Mouse (Mus musculus) urinary bladder, adult 2 months (tissue): Measurements from ENCODE around the gene Notch3. TPM values are rescaled to one million over a fixed set of nuclear protein-coding genes. Genes with fewer than 3 reads are reported as not detected.
"Not testable (repeated sequence)": the region's sequence is repeated elsewhere in the genome, so short reads cannot be mapped to it uniquely, and the experiment has no call there.

ENCODE experiments used
- DNase-seq: peaks from one replicate; pipeline ENCODE4 v3.0.0; 2022; ENCODE audit warnings: low spot score
- polyA plus RNA-seq: library from polyadenylated mRNA; depleted of rRNA; stranded (reverse); fragments of >200 nt; gene quantifications from 2 replicates; pipeline ENCODE4 v1.2.3, GENCODE M21; 2012; rRNA removed

Notch3 gene
- polyA plus RNA-seq = 16.1 and 21.5 TPM in 2 replicates

DNA sequence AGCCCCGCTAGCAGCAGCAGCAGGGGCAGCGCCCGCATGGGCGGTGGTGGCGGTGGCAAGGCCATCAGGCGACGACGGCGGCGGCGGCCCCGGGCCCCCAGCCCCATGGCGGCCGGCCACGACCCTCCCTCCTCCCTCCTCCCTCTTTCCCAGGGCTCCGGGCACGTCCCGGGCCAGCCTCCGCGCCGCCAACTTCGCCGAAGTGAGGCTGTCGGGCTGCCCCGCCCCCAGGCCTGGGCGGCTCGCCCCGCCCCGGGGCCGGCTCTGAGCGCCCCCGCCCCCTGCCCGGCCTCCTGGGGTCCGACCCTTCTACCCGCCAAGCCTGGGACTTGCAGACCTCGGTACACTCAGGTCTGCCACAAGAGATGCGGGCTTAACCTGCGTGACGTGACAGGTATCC, at the start of gene Notch3:
Notch3 (minus strand) TSS at position 166 of the 400 bp plus-strand sequence.
- DNase-seq = peak; percentile 56

DNA sequence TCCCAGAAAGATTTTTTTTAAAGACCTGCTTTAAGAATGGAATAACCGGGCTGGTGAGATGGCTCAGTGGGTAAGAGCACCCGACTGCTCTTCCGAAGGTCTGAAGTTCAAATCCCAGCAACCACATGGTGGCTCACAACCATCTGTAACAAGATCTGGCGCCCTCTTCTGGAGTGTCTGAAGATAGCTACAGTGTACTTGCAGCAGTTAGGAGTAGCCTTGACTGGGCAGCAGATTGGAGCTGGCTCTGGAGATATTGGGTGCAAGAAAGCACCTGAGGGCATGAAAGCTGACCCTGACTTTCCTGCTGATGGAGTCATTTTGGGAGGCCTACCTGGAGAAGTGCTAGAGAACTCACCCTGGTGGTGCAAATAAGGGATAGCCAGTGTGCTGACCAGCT, 48.9 kb upstream of the Notch3 start:
- DNase-seq = not testable (repeated sequence)

DNA sequence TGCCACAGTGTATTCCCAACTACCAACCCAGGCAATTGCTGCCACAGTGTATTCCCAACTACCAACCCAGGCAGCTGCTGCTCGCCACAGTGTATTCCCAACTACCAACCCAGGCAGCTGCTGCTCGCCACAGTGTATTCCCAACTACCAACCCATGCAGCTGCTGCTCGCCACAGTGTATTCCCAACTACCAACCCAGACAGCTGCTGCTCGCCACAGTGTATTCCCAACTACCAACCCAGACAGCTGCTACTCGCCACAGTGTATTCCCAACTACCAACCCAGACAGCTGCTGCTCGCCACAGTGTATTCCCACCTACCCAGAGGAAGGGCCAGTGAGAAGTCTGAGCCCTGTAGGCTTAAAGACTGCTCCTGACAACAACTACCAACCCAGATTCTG, 44.9 kb upstream of the Notch3 start:
- DNase-seq = not testable (repeated sequence)

DNA sequence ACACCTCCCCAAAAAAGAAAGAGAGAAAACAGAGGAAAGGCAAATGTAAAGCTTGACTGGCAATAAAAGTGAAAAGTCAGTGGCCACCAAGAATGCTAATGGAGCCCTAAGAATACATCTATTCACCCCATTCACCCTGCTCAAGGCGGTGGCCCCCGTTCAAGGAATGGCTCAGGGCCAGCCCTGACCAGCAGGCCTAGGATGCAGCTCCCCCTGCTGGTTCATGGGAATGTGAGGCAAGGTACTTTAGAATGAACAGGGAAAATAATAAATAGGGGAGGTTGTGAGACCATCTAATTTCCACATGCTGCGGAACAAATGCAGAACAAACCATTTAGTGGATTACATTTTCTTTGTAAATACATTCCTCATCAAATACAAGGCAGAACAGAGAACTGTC, 43.1 kb upstream of the Notch3 start:
- DNase-seq = no peak

DNA sequence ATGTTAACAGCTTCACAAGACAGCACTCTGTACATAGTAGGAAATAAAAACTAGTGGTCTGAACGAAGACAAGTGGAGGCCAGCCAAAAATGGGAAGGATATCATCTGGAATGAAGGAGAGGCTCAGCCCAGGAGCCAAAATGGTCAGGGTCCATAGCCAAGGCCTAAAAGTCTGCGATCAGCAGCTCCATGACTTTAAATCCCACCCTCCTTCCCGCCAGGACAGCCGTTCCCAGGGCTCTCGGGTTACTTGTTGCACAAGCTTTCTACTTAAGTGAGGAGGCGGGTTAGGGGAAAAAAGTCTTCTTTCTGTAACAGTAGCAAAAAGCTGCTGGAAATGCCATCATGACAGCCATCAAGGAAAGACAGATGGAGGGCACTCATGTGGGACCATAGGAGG, 42.5 kb upstream of the Notch3 start:
- no peak for DNase-seq

DNA sequence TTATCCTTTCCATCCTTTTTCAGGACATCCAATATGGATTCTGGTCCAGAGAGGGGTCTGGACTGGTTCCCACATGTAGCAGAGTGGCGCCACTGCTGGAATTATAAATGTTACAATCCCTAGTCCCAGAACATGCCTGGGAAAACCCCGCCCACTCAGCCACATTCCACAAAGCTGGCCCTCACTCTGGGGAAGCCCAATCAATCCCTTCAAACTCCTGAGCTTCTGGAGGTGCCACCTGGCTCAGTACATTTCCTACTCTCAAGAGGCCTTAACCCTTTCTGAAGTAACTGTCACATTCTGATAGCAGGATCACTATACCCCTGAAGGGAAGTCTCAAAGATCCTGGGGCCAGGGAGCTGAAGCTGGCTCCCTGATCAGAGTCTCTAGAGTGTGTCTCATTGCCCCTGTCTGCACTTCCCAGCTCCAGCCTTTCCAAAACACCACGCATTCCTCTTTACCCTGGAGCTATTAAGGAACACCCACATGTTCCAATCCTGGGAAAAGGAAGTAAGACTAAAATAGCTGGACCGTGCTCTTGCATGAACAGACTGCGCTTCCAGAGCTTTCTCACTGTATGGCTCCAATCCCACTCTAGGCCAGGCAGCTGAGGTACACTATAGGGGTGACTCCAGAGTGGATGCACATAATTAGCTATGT, 41.1 kb upstream of the Notch3 start:
- DNase-seq = no peak

DNA sequence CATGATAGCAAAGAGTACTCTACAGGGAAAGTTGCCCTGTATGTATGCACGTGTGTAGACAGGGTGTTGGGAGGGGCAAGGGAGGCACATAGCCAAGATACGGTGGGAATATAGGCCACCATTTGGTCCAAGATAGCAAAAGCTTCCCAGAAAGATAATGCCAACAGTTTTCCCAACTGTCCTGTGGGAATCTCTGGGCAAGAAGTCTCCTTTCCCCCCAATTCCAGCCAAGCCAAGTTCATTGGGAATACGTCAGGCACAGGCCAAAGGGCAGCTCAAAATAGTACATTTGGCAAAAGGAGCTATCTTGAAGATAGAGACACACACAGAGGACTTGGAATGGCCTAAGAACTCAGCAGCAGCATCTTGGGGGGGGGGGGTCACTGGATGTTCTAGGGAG, 38.7 kb upstream of the Notch3 start:
- DNase-seq = no peak

DNA sequence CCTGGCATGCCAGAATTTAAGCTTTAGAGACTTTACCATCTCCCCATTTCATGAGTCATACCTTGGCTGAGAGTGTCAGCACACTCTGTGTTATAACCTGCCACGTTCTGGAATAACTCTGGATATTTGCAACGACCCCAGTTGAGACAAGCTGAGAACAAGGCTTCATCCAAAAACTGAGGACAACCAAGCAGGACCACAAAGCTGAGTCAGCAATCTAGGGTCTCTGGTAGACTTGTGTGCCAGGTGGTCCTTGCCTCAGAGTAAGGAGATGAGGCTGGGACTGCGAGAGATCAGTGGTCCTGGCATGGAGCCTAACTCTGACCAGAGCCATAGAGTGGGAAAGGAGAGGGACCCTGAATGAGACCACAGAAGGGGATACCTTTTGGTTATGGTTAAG, 36.3 kb upstream of the Notch3 start:
- no peak for DNase-seq

DNA sequence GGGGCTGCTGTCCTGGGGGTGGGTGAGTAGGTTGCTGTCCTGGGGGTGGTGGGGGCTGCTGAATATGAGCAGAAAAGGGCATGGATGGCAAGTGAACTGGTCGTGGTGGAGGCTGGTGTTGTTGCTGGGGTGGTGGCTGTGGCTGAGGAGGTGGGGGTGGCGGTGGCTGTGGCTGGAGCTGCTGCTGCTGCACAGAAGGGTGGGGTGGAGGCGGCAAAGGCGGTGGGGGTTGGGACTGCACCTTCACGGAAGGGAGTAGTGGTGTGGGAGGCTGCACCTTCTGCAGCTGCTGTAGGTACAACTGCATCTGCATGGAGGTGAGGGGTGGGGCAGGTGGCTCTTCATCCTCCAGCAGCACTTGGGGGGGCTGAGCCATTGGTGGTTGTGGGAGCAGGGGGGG, 34.4 kb upstream of the Notch3 start:
- no peak for DNase-seq

DNA sequence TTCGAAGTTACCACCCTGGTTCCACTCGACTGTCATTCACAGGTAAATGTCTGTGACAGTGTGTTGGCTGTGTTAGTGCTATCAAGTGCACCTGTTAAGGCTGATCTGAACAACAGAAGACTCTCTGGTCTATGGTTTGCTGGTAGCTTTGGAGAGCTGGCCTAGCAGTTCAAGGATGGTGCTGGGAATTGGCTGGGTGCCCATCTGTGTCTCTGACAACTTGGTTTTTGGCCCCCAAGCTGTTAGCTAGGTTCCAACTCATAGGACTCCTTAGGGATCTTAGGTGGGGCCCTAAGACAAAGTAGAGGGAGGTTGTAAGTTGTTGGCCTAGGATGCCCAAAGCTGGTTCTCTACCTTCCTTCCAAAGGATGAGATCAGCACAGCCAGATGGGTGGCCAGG, 33.1 kb upstream of the Notch3 start:
- no peak for DNase-seq

DNA sequence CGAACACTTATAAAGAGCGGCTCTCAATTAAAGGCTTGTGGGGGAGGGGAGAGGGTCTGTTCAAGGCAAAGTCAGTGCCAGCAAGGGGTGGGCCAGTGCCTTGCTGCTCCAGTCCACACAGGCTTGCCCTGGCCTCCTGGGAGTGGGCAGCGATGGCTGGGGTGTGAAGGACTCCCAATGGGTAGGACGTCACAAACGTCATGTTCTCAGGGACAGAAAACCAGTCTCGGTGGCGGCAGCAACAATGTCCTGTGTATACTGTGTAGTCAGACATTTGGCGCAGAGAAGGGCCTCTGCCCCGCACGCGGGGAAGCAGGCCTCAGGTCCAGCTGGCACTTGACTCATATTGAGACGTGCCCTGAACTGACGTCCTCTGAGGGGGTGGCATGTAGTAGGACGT, 30.5 kb upstream of the Notch3 start:
- DNase-seq = no peak

DNA sequence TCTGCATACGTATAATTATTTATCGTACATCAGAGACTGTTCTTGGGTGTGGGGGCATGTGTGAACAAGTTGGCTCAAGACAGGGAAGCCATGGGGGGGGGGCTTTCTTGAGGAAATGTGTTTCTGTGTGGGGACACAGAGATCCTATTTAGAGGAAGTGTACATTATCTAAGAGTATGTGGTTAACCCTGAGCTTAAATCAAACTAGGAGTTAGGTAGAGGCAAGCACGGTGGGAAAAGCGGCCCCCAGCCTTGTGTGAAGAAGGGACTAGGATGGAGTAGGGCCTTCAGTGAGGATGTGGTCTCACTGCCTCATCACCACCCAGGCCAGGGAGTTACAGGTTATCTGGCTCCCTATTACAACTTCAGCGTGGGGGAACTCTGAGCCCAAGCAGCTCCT, 29.1 kb upstream of the Notch3 start:
- DNase-seq = no peak

DNA sequence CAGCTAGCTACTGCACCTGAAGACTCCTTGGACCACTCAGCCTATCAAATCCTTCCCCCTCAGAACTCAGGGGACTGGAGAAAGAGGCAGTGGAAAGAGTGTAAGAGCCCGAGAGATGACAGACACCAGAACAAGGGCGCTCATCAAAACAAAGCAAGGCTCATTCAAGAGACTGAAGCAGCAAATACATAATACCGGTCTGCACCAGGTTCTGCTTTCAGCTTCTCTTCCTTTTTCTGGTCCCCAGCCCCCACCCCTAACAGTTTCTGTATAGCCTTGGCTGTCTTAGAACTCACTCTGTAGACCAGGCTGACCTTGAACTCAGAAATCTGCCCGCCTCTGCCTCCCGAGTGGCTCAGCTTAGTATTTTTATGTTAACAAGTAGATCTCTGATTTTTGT, 26.4 kb upstream of the Notch3 start:
- no peak for DNase-seq

DNA sequence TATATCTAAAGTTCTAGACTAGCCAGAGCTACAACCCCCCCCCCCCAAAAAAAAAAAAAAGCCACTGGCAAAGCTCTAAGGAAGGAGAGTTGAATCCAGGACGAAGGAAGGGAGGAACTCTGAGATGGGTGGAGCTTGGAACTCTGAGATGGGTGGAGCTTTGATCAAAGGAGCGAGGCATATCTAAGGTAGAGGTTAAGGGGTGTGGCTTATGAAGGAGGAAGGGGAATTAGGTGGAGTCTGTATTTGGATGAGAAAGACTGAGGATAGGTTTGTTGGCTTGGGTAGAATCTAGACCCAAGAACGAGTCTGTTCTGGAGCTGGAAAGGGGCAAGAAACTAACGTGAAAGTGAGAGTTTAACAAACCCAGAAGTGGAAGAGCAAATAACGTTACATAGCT, 23.2 kb upstream of the Notch3 start:
- no peak for DNase-seq

DNA sequence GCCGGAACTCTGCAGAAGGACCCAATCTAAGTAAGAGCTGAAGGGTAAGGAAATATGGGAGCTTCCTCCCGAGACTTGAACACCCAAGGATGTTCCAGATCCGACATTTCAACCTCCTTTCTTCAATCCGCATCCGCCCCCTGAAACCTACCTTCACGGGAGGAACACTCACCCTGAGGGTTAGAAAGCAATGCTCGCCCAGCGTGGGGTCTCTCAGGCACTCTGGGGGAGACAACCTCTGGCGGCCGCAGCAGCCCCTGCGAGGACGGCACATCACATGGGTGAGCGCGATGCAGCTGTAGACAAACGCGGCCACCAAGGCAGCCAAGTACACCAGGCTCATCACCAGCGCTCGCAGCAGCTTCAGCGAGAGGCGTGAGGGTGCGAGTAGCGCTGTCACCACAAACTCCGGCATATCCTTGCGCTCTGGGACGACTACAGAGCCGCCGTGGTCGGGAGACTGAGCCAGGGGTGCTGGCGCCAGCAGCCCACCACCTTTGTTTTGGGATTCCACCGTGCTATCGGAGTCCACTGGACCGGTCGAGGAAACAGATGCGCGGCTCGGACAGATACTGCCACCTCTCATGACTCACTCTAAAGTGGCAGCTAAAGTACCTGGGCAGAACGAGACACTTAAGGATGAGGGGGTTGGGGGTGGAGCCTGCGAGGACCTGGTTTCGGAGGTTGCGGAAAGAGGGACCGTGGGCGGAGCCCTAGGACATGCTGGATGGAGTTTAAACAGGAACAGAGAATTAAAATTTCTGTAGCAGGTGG, 22.4 kb upstream of the Notch3 start, which contains the start of gene Ephx3:
Ephx3 (minus strand) TSS at position 687 of the 774 bp plus-strand sequence.
- DNase-seq = no peak

DNA sequence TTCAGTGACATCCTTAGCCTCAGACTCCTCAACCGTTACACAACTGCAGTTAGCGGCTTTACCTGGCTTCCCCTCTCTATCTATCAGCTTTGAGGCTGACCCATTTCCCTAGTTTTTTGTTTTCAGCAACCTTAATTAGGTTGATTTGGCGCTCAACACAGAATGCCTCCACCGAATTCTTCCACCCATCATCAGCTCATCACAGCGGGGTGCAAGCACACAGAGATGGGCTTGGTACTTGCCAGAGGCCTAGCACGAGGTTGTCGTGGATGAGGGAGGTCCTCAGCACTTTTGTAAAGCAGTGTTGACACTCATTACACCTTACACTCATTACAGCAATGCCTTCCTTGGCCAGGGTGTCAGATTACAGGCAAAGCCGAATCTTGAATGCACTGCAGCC, 16.4 kb upstream of the Notch3 start:
- DNase-seq = no peak

DNA sequence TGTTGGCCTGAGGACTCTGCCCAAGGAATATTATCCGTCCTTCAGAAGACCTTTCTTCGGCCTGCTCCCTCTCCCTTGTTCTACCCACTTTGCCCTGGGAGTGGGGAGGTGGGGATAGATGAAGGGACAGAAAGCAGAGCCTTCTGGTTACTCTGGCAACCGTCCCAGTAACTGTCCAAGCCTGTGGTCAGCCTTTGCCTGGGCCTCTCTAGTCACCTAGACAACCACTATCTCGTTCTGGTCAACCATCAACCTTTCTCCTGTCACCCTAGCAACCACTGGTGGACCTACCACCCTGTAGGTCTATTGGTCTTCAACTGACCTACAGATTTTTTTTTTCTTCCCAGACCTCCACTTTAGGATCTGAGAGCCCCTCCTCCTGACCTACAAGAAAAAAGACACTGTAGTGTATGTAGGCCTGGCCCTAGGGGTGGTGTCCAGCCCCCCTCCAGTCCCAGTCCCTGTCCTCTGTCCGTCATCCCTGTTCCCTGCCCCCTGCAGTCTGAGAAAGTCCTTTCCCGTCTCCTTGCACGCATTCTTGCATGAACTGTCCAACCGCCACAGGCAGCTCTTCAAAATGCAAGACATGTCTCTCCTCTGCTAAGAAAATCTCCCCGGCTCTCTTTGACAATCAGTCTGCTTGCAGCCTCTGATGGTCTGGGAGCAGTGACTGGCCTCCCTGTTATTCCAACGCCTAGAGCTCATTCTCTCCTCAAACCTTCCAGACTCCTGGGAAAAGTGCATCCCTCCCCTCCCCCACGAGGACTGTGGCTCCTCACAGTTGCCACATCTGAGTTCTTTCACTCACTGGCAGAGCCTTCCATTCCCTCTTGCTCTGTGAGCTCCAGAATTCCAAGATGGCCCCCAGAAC, 13.2 kb upstream of the Notch3 start:
- no peak for DNase-seq

DNA sequence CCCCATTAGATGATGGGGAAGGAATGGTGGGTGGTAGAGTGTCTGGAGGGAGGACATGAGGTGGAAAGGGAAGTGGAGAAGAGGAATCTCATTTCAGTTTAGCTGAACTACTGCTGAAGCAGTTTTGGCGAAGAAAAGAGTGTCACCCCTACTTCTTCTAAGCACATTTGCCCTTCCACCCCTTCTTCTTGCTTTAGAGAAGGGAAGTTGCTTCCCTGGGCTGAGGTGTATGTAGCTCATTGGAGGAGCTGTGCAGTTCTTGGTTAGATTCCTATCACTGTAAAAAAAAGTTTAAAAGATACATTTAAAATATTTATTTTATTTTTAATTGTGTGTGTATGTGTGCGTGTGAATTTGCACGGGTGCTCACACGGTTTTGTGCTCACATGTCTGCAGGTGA, 10.3 kb upstream of the Notch3 start:
- no peak for DNase-seq

DNA sequence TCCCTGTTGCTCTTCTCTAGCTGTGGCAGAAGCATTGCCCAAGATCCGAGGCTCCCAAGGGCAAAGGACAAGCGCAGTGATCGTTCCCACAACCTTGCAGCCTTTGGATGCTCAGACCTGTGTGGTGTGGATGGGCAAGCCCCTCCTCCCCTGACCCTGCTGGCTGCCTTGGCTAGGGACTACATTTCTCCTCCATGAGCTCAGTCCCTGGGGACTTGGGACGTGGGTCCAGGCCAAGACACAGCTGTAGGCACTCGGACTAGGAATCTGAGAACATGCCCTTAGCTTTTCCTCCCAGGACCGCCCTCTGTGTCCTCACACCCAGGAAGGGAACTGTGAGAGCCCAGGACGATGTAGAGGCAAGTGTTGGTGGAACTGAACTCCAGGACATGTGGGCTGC, 6.5 kb upstream of the Notch3 start:
- DNase-seq = no peak

DNA sequence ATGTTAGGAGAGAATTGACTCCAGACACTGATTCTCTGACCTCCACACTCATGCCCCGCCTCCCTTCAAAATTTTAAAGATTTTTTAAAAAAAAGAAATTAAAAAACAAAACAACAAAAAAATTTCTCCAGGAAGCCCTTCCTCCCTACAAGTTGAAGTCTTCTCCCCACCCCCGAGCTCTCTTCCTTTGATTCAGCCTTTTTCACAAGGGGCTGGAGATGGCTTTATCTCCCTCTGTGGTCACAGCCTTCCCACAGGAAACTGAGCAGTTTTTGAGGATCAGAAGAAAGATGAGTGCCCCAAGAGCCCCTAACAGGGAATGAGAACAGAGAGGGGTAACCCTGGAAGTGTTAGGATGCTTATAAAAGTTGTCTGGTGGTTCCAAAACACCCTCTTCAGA, 5.8 kb upstream of the Notch3 start:
- no peak for DNase-seq

DNA sequence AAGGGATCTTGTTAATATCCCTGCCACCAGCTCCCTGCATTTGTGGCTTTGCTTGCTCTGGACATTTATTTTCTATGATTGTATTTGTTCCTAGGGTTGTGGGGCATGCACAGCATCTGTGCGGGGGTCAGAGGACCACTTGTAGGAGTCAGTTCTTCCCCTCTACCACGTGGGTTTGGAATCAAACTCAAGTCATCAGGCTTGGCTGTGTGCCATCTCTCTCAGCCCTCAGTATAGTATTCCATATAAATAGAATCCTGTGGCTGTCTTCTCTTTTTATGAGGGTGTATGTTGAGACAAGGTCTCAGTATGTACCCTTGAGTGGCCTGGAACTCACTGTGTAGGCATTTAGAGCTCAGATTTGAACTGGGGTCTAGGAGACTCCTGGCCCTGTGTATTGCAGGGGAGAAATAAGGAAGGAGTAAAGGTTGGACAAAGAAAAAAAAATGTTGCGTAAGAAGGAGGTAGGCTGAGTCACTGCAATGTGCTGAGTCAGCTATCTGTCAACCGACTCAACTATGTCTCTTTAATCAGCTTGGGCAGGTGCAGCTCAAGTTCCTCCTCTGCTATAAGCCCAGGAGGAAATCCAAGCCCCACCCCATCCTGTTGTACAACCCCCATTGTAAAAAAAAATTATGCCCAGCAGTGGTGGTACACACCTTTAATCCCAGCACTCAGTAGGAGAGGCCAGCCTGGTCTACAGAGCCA, 3.0 kb upstream of the Notch3 start:
- DNase-seq = no peak
